Mouse (Mus musculus) E14TG2a.4 (cell line): Measurements from ENCODE around the gene Cops2.

Experiments used
- CTCF ChIP-seq: conservative IDR thresholded peaks from 2 replicates; pipeline ENCODE4 v1.5.1; 2014; ENCODE audit warnings: low read length
- NANOG ChIP-seq: IDR thresholded peaks from 2 replicates; pipeline ENCODE4 v1.6.1; 2014; ENCODE audit warnings: borderline replicate concordance, low read length, mixed read lengths

DNA sequence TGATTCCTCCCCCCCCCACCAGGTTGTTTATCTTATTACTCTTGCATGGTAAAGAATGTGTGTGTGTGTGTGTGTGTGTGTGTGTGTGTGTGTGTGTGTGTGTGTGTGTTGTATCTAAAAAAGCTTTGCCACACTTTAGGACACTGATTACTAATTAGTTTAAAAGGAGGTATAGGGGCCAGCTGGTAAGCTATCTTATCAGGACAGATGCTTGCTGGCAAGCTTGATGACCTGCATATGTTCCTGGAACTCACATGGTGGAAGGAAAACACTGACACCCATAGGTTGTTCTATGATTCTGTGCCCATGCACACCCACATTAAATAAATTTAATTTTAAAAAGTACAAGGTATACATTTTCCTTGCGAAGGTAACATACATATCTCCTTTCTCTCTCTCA, 5.6 kb upstream of the Cops2 start:
- TF ChIP-seq CTCF (no peak), NANOG (no peak)
